Mouse (Mus musculus) brain, embryonic 14.5 days (tissue): ENCODE results near the gene Strc. TPM values are rescaled to one million over a fixed set of nuclear protein-coding genes. Genes with fewer than 3 reads are reported as not detected.

Experiments
- DNase-seq: peaks from one replicate; pipeline ENCODE4 v3.0.0-alpha.2; 2011; ENCODE audit warnings: low read depth
- CTCF ChIP-seq: fragments of 200-500 bp; IDR thresholded peaks from 2 replicates; pipeline ENCODE4 v1.5.1; 2012; ENCODE audit warnings: inconsistent platforms, mild to moderate bottlenecking, moderate library complexity, borderline replicate concordance; ENCODE audit not compliant: insufficient read depth, insufficient read length; ENCODE audit errors: extremely low read depth
- POLR2A ChIP-seq: fragments of 200-500 bp; IDR thresholded peaks from 2 replicates; pipeline ENCODE4 v1.6.1; 2012; ENCODE audit warnings: mild to moderate bottlenecking, inconsistent platforms, borderline replicate concordance; ENCODE audit not compliant: poor library complexity, insufficient read depth, insufficient read length, severe bottlenecking; ENCODE audit errors: extremely low read depth
- polyA plus RNA-seq: library from polyadenylated mRNA; depleted of rRNA; stranded (reverse); fragments of >200 nt; gene quantifications from 2 replicates; pipeline ENCODE4 v1.2.3, GENCODE M21; 2012; rRNA removed

The Strc gene
- polyA plus RNA-seq, 1 experiment, result not detected

GRCm38 (mm10) chr2:121354820-121355592 lies 32.0 kb downstream of the Strc start, which contains the start of gene Ppip5k1:
Gene Ppip5k1 (minus strand): TSS chr2:121355396.
- DNase-seq, result peak; percentile 99
- TF ChIP-seq POLR2A, result peak; percentile 65; the same call in 1 of the 2 replicates
- TF ChIP-seq CTCF, result peak; percentile 97

GRCm38 (mm10) chr2:121354378-121354777 lies 32.6 kb downstream of the Strc start:
- TF ChIP-seq CTCF (no peak), POLR2A (no peak)
- no peak for DNase-seq

GRCm38 (mm10) chr2:121353156-121353555 lies 33.8 kb downstream of the Strc start:
- no peak for DNase-seq
- TF ChIP-seq POLR2A (no peak), CTCF (no peak)

GRCm38 (mm10) chr2:121339057-121339456 lies 47.9 kb downstream of the Strc start:
- TF ChIP-seq CTCF, result no peak
- no peak for TF ChIP-seq POLR2A
- no peak for DNase-seq

GRCm38 (mm10) chr2:121329492-121329891 lies 57.5 kb downstream of the Strc start:
- TF ChIP-seq POLR2A (no peak), CTCF (no peak)
- no peak for DNase-seq

- no peak for TF ChIP-seq POLR2A
- DNase-seq, result no peak
Measured at GRCm38 (mm10) chr2:121323693-121324470, 63.1 kb downstream of the Strc start.

- no peak for TF ChIP-seq CTCF
- DNase-seq, result no peak
Measured at GRCm38 (mm10) chr2:121323041-121323440, 63.9 kb downstream of the Strc start.

GRCm38 (mm10) chr2:121316278-121316677 lies 70.7 kb downstream of the Strc start:
- DNase-seq, result no peak
- TF ChIP-seq CTCF (no peak), POLR2A (no peak)

Other genes starting within 250 kb of the Strc start
- gene Adal, start 246.7 kb downstream of the Strc start, polyA plus RNA-seq, result 22.8 and 24.2 TPM in 2 replicates
- 11.5 and 12.9 TPM in 2 replicates for gene Lcmt2, start 246.5 kb downstream of the Strc start, polyA plus RNA-seq
- gene Tubgcp4, start 216.5 kb downstream of the Strc start, polyA plus RNA-seq, result 50.9 and 67.7 TPM in 2 replicates
- gene Zscan29, start 216.0 kb downstream of the Strc start, polyA plus RNA-seq, result 4.9 and 6.3 TPM in 2 replicates
- 142 and 175 TPM in 2 replicates for gene Trp53bp1, start 115.8 kb downstream of the Strc start, polyA plus RNA-seq
- gene Map1a, start 97.6 kb downstream of the Strc start, polyA plus RNA-seq, result 13.7 and 23.4 TPM in 2 replicates
- gene Ppip5k1, start 31.8 kb downstream of the Strc start, polyA plus RNA-seq, result 22.1 and 25.8 TPM in 2 replicates
- 39.0 and 49.9 TPM in 2 replicates for gene Ckmt1, start 29.5 kb downstream of the Strc start, polyA plus RNA-seq
- gene Pdia3, start 26.6 kb upstream of the Strc start, polyA plus RNA-seq, result 168 and 174 TPM in 2 replicates
- gene Catsper2, start 26.6 kb upstream of the Strc start, polyA plus RNA-seq, result 6.6 and 6.8 TPM in 2 replicates
- gene Ell3, start 57.1 kb upstream of the Strc start, polyA plus RNA-seq, result 0.25 and 0.26 TPM in 2 replicates
- gene Serf2, start 62.0 kb upstream of the Strc start, polyA plus RNA-seq, result 296 and 465 TPM in 2 replicates
- gene Hypk, start 66.1 kb upstream of the Strc start, polyA plus RNA-seq, result 31.6 and 32.1 TPM in 2 replicates
- gene Serinc4, start 69.6 kb upstream of the Strc start, polyA plus RNA-seq, result 4.8 and 7.9 TPM in 2 replicates
- 17.2 and 28.0 TPM in 2 replicates for gene Mfap1b, start 86.9 kb upstream of the Strc start, polyA plus RNA-seq
- gene Mfap1a, start 119.5 kb upstream of the Strc start, polyA plus RNA-seq, result 10.8 and 18.4 TPM in 2 replicates
- gene Wdr76, start 119.6 kb upstream of the Strc start, polyA plus RNA-seq, result 7.7 and 10.6 TPM in 2 replicates